Mouse (Mus musculus): Measurements from ENCODE around the gene 2310007B03Rik. TPM values are rescaled to one million over a fixed set of nuclear protein-coding genes. Genes with fewer than 3 reads are reported as not detected.

Gene 2310007B03Rik
- polyA plus RNA-seq, 1 experiment from 2014 or later, result 0.54 TPM

GRCm38 (mm10) chr1:93165447-93165846 is 4.7 kb upstream of the 2310007B03Rik start:
- Histone ChIP-seq H3K36me3 (ENCODE audit: control insufficient read depth, insufficient read depth, low read length) (no peaks in the 10 kb centered on the region), H3K27me3 (replicated peaks; ENCODE audit: control insufficient read depth, insufficient read depth, low read length) (no peaks in the 10 kb centered on the region), H3K4me3 (ENCODE audit: low read length) (no peak overlapping the region), H3K9ac (ENCODE audit: low read depth, low read length) (no peak overlapping the region), H3K27ac (ENCODE audit: low read depth, low read length) (no peak overlapping the region), H3K9me3 (ENCODE audit: control insufficient read depth, low read length) (no peaks in the 10 kb centered on the region), H3K4me1 (ENCODE audit: control insufficient read depth, insufficient read depth, low read depth, low read length) (no peaks in the 10 kb centered on the region), H3K4me2 (ENCODE audit: low read length) (no peak overlapping the region)
- ATAC-seq, result no peak
- WGBS, result 89% methylated on average over 9 of the region's 9 CpGs

GRCm38 (mm10) chr1:93162588-93162987 is 1.8 kb upstream of the 2310007B03Rik start:
- H3K4me2 ChIP-seq (ENCODE audit: low read length), result no peak overlapping the region

GRCm38 (mm10) chr1:93161921-93162320 is 1.2 kb upstream of the 2310007B03Rik start:
- Histone ChIP-seq H3K4me2 (ENCODE audit: low read length) (no peak overlapping the region), H3K9ac (ENCODE audit: low read depth, low read length) (no peak overlapping the region), H3K27me3 (replicated peaks; ENCODE audit: control insufficient read depth, insufficient read depth, low read length) (no peaks in the 10 kb centered on the region), H3K4me3 (ENCODE audit: low read length) (no peak overlapping the region), H3K36me3 (ENCODE audit: control insufficient read depth, insufficient read depth, low read length) (no peaks in the 10 kb centered on the region), H3K4me1 (ENCODE audit: control insufficient read depth, insufficient read depth, low read depth, low read length) (no peaks in the 10 kb centered on the region), H3K27ac (ENCODE audit: low read depth, low read length) (no peak overlapping the region), H3K9me3 (ENCODE audit: control insufficient read depth, low read length) (no peaks in the 10 kb centered on the region)
- no peak for ATAC-seq
- 82% methylated on average over 10 of the region's 10 CpGs for WGBS

More at GRCm38 (mm10) chr1:93162588-93162987, 1.8 kb upstream of the 2310007B03Rik start:
- no peak for ATAC-seq
- H3K4me3 ChIP-seq (ENCODE audit: low read length), result no peak overlapping the region
- H3K4me1 ChIP-seq (ENCODE audit: control insufficient read depth, insufficient read depth, low read depth, low read length), result no peaks in the 10 kb centered on the region
- H3K36me3 ChIP-seq (ENCODE audit: control insufficient read depth, insufficient read depth, low read length), result no peaks in the 10 kb centered on the region
- no peaks in the 10 kb centered on the region for H3K27me3 ChIP-seq (replicated peaks; ENCODE audit: control insufficient read depth, insufficient read depth, low read length)
- H3K9ac ChIP-seq (ENCODE audit: low read depth, low read length), result no peak overlapping the region
- no peak overlapping the region for H3K27ac ChIP-seq (ENCODE audit: low read depth, low read length)
- WGBS, result 84% methylated on average over 7 of the region's 7 CpGs
- no peaks in the 10 kb centered on the region for H3K9me3 ChIP-seq (ENCODE audit: control insufficient read depth, low read length)

- H3K9ac ChIP-seq (ENCODE audit: low read depth, low read length), result no peak overlapping the region
- H3K27ac ChIP-seq (ENCODE audit: low read depth, low read length), result no peak overlapping the region
- no peak overlapping the region for H3K4me2 ChIP-seq (ENCODE audit: low read length)
- no peaks in the 10 kb centered on the region for H3K4me1 ChIP-seq (ENCODE audit: control insufficient read depth, insufficient read depth, low read depth, low read length)
- ATAC-seq, result no peak
- no peaks in the 10 kb centered on the region for H3K27me3 ChIP-seq (replicated peaks; ENCODE audit: control insufficient read depth, insufficient read depth, low read length)
- no peaks in the 10 kb centered on the region for H3K36me3 ChIP-seq (ENCODE audit: control insufficient read depth, insufficient read depth, low read length)
- no peak overlapping the region for H3K4me3 ChIP-seq (ENCODE audit: low read length)
- WGBS, result 72% methylated on average over 8 of the region's 8 CpGs
- no peaks in the 10 kb centered on the region for H3K9me3 ChIP-seq (ENCODE audit: control insufficient read depth, low read length)
Observed at GRCm38 (mm10) chr1:93161350-93161749, 602 bp upstream of the 2310007B03Rik start.

- Histone ChIP-seq H3K27ac (ENCODE audit: low read depth, low read length) (no peak overlapping the region), H3K36me3 (ENCODE audit: control insufficient read depth, insufficient read depth, low read length) (no peaks in the 10 kb centered on the region), H3K9me3 (ENCODE audit: control insufficient read depth, low read length) (no peaks in the 10 kb centered on the region), H3K4me2 (ENCODE audit: low read length) (no peak overlapping the region), H3K27me3 (replicated peaks; ENCODE audit: control insufficient read depth, insufficient read depth, low read length) (no peaks in the 10 kb centered on the region), H3K4me3 (ENCODE audit: low read length) (no peak overlapping the region), H3K9ac (ENCODE audit: low read depth, low read length) (no peak overlapping the region), H3K4me1 (ENCODE audit: control insufficient read depth, insufficient read depth, low read depth, low read length) (no peaks in the 10 kb centered on the region)
- 81% methylated on average over 21 of the region's 21 CpGs for WGBS
- no peak for ATAC-seq
Observed at GRCm38 (mm10) chr1:93159566-93160500, 915 bp downstream of the 2310007B03Rik start.

GRCm38 (mm10) chr1:93158916-93159315 is 1.8 kb downstream of the 2310007B03Rik start:
- Histone ChIP-seq H3K9ac (ENCODE audit: low read depth, low read length) (no peak overlapping the region), H3K4me1 (ENCODE audit: control insufficient read depth, insufficient read depth, low read depth, low read length) (no peaks in the 10 kb centered on the region), H3K4me2 (ENCODE audit: low read length) (no peak overlapping the region), H3K4me3 (ENCODE audit: low read length) (no peak overlapping the region), H3K36me3 (ENCODE audit: control insufficient read depth, insufficient read depth, low read length) (no peaks in the 10 kb centered on the region), H3K27me3 (replicated peaks; ENCODE audit: control insufficient read depth, insufficient read depth, low read length) (no peaks in the 10 kb centered on the region), H3K27ac (ENCODE audit: low read depth, low read length) (no peak overlapping the region), H3K9me3 (ENCODE audit: control insufficient read depth, low read length) (no peaks in the 10 kb centered on the region)
- WGBS, result 90% methylated on average over 8 of the region's 8 CpGs
- no peak for ATAC-seq

- Histone ChIP-seq H3K4me1 (ENCODE audit: control insufficient read depth, insufficient read depth, low read depth, low read length) (no peaks in the 10 kb centered on the region), H3K4me3 (ENCODE audit: low read length) (no peak overlapping the region), H3K9me3 (ENCODE audit: control insufficient read depth, low read length) (no peaks in the 10 kb centered on the region), H3K27me3 (replicated peaks; ENCODE audit: control insufficient read depth, insufficient read depth, low read length) (no peaks in the 10 kb centered on the region), H3K36me3 (ENCODE audit: control insufficient read depth, insufficient read depth, low read length) (no peaks in the 10 kb centered on the region), H3K4me2 (ENCODE audit: low read length) (no peak overlapping the region), H3K9ac (ENCODE audit: low read depth, low read length) (no peak overlapping the region), H3K27ac (ENCODE audit: low read depth, low read length) (no peak overlapping the region)
- no peak for ATAC-seq
- 85% methylated on average over 4 of the region's 4 CpGs for WGBS
Observed at GRCm38 (mm10) chr1:93157566-93157965, 3.2 kb downstream of the 2310007B03Rik start.

GRCm38 (mm10) chr1:93150907-93151661 is 9.7 kb downstream of the 2310007B03Rik start:
- Histone ChIP-seq H3K27me3 (replicated peaks; ENCODE audit: control insufficient read depth, insufficient read depth, low read length) (no peaks in the 10 kb centered on the region), H3K4me3 (ENCODE audit: low read length) (no peak overlapping the region)
- ATAC-seq, result no peak

GRCm38 (mm10) chr1:93144176-93144575 is 16.6 kb downstream of the 2310007B03Rik start:
- Histone ChIP-seq H3K9me3 (ENCODE audit: control insufficient read depth, low read length) (no peaks in the 10 kb centered on the region), H3K27ac (ENCODE audit: low read depth, low read length) (no peak overlapping the region), H3K4me1 (ENCODE audit: control insufficient read depth, insufficient read depth, low read depth, low read length) (no peaks in the 10 kb centered on the region), H3K9ac (ENCODE audit: low read depth, low read length) (no peak overlapping the region), H3K4me2 (ENCODE audit: low read length) (no peak overlapping the region), H3K36me3 (ENCODE audit: control insufficient read depth, insufficient read depth, low read length) (no peaks in the 10 kb centered on the region), H3K4me3 (ENCODE audit: low read length) (no peak overlapping the region), H3K27me3 (replicated peaks; ENCODE audit: control insufficient read depth, insufficient read depth, low read length) (no peaks in the 10 kb centered on the region)
- ATAC-seq, result peak; percentile 42; the same call in 1 of the 2 replicates
- whole genome bisulfite sequencing, result 69% methylated on average over 9 of the region's 9 CpGs

More at GRCm38 (mm10) chr1:93150907-93151661, 9.7 kb downstream of the 2310007B03Rik start:
- Histone ChIP-seq H3K4me2 (ENCODE audit: low read length) (no peak overlapping the region), H3K36me3 (ENCODE audit: control insufficient read depth, insufficient read depth, low read length) (no peaks in the 10 kb centered on the region), H3K9me3 (ENCODE audit: control insufficient read depth, low read length) (no peaks in the 10 kb centered on the region), H3K4me1 (ENCODE audit: control insufficient read depth, insufficient read depth, low read depth, low read length) (no peaks in the 10 kb centered on the region), H3K9ac (ENCODE audit: low read depth, low read length) (no peak overlapping the region), H3K27ac (ENCODE audit: low read depth, low read length) (no peak overlapping the region)
- WGBS, result 60% methylated on average over 2 of the region's 2 CpGs

Measured in hindbrain, embryonic 16.5 days (tissue).